Mouse (Mus musculus) lung, postnatal 25 days (tissue): ENCODE results near the gene Per1.
A peak's percentile ranks its signal among the peaks of the same experiment; 100 is the strongest.

Experiments used
- DNase-seq: peaks from one replicate; pipeline ENCODE4 v3.0.0; 2022; ENCODE audit warnings: low spot score

Per1 gene

DNA sequence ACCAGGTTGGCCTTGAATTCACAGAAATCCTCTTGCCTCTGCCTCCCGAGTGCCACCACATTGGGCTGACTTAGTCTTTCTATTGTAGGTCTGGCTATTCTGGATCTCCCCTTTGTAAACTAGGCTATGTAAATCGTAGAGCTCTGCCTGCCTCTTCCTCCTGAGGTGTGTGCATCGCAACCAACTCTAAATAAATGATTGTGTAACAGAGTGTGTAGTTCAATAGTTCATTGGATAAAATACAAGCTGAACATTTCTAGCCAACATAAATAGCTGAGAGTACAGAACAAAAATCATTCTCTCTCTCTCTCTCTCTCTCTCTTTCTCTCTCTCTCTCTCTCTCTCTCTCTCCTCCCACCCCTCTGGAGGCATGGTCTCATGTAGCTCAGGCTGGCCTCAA, 19.6 kb downstream of the Per1 start:
- no peak for DNase-seq

- DNase-seq, result no peak
Measured at GRCm38 (mm10) chr11:69116843-69117242, 21.8 kb downstream of the Per1 start.

DNA sequence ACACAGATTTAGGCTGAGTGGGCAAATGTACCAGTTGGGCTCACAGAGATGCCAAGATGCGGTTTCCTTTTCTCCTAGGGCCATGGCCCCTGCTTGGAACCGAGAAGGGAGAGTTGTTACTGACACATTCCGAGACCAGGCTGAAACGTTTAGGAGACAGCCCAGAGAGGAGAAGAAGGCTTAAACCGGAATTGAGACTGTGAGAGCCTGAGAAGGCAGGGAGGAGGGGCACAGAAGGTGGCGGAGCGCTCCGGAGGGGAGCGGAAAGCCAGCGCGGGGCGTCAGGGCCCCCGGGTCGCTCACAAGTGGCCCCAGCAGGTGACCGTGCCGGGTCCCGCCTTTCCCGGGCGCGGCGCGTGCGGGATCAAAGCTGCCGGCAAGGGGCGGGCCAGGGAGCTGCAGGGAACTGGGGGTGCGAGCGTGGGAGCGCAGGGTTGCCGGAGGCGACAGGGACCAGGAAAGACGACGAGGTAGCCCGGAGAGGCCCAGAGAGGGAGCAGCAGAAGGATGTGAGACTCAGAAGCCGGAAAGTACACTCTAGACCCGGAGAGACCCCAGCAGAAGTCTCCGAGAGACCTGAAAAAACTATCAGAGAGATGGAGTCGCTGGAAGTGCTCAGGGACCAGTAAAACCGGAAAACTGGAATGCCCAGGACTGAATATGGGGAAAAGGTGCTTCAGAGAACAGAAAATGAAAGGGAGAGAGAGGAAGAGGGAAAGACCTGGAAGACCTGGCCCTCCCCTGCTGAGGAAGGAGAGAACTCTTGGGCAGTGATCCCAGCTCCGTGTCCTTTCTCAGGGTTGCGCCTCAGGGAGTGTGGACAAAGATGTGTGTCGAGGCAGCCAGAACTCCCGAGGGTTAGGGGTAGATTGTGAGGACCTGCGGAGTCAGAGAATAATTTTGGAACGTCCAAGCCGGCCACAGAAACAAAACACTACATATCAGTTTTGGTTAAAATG, 23.0 kb downstream of the Per1 start:
- peak; percentile 68 for DNase-seq

GRCm38 (mm10) chr11:69118765-69119164, 23.7 kb downstream of the Per1 start:
- peak; percentile 93 for DNase-seq

DNA sequence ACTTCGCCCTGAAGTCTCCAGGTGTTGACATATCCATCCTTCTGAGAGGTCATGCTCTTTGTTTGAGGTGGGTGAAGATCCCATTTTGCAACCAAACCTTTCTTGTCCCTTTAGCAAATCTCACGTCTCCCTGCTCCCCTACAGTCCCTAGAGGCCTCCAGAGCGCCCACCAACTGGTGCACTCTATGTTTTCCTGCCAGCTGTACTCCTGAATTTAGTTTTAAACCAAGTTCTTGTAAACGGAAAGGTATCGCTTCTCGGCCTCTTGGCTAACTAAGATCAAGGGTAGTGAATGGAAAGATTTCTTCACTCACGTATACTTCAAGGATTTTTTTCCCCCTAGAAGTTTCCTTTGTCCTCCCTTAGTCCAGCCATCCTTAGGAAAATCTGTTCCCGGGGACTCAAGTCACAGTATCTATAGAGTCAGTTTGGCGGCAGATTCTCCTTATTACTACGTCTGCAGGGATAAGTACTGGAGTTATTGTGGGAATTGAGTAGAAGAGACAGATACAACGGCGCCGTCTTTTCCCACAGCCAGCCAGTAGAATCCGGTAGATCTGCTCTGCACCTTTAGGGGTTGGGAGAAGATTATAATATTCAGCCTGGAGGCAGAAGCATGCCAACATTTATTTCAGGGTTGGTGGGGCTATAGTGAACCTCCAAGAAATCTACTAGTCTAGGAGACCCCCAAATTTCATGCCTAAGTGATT, 24.6 kb downstream of the Per1 start:
- DNase-seq, result no peak

DNA sequence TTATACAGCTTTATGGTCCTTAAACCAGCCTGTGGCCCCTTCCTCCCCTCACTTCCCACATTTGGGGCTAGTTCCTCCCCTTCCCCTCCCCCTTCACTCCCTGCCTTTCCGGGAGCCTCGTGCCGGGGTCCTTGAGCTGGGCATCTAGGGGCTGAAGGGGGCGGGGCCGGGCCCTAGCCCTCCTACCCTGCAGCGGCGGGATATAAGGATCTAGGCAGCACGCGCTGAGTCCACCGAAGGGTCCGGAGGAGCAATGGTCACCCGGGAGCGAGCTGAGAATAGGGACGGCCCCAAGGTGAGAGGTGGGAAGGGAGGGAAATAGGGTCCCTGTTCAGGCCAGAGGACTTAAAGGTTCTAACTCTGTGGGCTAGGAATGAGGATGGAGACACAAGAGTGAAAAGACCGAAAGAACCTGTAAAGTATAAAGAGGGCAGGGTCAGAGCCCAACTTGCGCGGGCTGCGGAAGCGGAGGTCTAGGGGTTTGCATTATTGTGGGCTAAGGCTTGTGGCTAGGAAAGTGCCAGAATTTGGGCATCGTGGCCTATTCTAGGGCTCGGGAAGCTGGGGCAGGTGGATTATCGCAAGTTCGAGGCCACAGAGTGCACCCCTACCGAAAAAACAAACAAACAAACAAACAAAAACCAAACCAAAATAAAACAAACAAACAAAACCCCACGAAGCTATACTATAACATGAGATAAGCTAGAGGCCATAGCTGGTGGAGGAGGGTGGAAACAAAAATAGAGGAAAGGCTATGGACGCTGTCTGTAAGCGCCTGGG, 25.4 kb downstream of the Per1 start, which contains the start of gene Hes7:
Gene Hes7 (plus strand): TSS at position 184 of the 780 bp plus-strand sequence.
- DNase-seq, result no peak

GRCm38 (mm10) chr11:69121001-69121740, 26.2 kb downstream of the Per1 start:
- DNase-seq, result no peak

DNA sequence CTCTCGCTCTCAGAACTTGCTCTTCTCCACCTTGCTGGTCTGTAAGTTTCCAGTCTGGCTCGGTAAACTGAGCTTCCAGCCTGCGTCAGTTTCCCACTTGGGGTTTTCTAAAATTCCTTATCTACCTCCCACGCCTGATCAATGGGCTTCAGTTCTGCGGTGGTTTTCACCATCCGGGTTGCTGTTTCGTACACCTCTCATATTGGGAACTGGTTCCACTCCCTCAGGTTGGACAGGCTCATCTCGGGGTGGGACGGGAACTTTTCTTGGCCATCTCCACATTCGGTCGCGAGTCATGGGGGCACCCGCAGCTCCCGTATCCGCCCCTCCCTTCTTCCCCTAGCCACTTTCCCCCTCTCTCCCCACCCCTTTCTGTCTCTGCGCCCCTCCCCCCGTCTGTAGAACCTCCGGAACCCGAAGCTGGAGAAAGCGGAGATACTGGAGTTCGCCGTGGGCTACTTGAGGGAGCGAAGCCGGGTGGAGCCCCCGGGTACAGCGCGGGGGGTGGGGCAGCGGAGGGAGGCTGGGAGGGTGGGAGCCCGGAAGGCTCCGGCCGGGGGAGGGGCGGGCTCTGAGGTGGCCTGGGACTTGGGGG, 26.8 kb downstream of the Per1 start:
- no peak for DNase-seq

GRCm38 (mm10) chr11:69122336-69122951, 27.4 kb downstream of the Per1 start, which contains the start of gene 9130213A22Rik:
9130213A22Rik (minus strand) TSS chr11:69122589.
- peak; percentile 90 for DNase-seq

GRCm38 (mm10) chr11:69123056-69123692, 28.2 kb downstream of the Per1 start:
- peak; percentile 91 for DNase-seq

DNA sequence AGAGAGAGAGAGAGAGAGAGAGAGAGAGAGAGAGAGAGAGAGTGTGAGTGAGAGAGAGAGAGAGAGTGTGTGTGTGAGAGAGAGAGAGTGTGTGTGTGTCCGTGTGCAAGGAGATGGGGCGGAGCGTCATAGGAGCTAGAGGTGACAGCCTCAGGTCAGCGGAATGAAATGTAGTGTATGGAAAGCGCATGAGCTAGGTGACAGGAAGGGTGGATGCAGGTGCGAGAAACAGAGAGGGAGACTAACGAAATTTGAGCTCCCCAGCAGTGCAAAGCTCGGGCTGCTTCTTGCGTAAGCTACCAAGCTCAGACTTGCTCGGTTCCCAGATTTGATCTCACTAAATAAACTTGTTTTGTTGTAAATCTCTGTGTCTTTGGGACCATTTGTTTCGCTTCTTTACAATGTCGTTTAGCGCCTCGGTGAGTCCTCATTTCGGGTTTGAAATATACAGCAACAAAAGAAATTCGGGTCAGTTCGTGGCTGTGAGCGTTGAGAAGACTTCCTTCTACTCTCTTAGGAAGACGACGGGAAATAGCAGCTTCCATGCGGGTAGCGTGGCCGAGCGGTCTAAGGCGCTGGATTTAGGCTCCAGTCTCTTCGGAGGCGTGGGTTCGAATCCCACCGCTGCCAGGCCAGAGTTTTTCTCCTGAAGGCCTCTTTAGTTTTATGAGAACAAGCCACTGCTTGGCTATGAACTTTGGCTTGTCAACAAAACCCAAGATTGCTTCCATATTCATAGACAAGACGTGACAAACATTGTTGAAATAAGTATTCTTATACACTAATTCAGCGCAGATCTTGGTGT, 28.9 kb downstream of the Per1 start:
- peak; percentile 89 for DNase-seq

GRCm38 (mm10) chr11:69124498-69124847, 29.5 kb downstream of the Per1 start:
- peak; percentile 81 for DNase-seq

DNA sequence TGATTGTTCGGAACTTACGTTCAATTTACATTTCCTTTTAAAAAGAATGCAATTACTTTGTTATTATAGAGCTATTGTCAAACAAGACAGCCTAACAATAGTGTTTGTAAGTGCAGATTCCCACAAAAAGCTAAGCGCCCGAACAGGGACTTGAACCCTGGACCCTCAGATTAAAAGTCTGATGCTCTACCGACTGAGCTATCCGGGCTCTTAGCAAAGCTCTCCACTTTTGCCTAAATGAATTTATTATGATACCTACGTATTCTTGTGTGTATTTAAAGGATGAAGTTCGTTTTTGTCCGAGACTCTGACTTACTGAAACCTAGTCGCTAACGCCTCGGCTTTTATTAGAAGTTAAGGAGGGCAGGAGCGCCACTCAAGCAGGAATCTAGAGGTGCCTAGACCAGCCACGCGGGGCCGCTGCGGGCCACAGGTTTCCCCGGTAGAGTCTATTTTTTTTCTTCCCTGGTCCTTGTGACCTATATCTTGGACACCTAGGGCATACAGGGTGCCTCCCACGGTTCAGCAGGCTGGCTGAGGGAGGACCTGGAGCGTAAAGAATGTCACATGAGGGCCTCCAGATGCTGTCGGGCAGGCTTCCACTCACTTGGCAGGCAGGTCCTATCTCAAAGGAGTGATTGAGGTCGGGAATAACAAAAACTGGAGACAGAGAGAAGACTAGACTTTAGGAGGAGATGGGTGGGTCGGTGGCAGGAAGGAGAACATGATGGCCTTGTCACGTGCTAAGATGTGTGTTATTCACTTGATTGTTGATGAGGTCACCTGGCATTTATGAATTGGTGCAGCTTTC, 30.2 kb downstream of the Per1 start:
- peak; percentile 90 for DNase-seq

GRCm38 (mm10) chr11:69125852-69125918, 30.7 kb downstream of the Per1 start, which contains the start of gene Aloxe3:
Aloxe3 (plus strand) TSS chr11:69125896.
- DNase-seq, result no peak

GRCm38 (mm10) chr11:69125919-69126705, 31.1 kb downstream of the Per1 start:
- DNase-seq, result no peak

DNA sequence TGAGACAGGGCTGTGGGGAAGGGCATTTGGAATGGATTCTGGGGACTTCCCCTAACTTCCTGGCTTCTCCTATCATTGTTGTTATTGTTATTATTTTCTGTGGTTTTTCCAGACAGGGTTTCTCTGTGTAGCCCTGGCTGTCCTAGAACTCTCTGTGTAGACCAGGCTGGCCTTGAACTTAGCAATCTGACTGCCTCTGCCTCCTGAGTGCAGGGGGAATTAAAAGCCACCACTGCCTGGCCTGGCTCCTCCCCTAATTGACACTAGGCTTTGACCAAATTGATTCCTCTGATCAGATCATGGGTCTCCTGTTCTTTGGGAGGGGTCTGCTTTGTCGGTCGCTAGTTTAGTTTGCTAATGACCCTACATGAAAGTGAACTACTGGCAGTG, 31.7 kb downstream of the Per1 start:
- no peak for DNase-seq

GRCm38 (mm10) chr11:69128426-69129122, 33.6 kb downstream of the Per1 start:
- DNase-seq, result no peak

GRCm38 (mm10) chr11:69133566-69133922, 38.5 kb downstream of the Per1 start:
- DNase-seq, result peak; percentile 20
